Mouse (Mus musculus) heart, embryonic 16.5 days (tissue): ENCODE measurements around the gene Ap1ar. TPM values are rescaled to one million over a fixed set of nuclear protein-coding genes. Genes with fewer than 3 reads are reported as not detected.

Source experiments
- ATAC-seq: fragments of 200-750 bp; cut with Nextera tagmentation; replicated peaks from 2 replicates; pipeline ENCODE4 v1.8.0; 2017; ENCODE audit warnings: moderate number of reproducible peaks; ENCODE audit not compliant: insufficient read depth, low FRiP score; ENCODE audit errors: extremely low read depth
- H3K27ac ChIP-seq: fragments of 300-500 bp; sonication (generic); 2 replicates; pipeline ENCODE4 v1.5.1; 2014; ENCODE audit warnings: mild to moderate bottlenecking, low read length, control low read depth, moderate library complexity
- H3K27me3 ChIP-seq: fragments of 300-500 bp; sonication (generic); 2 replicates; pipeline ENCODE4 v1.6.1; 2014; ENCODE audit warnings: low read length, mixed read lengths; ENCODE audit not compliant: control insufficient read depth, insufficient read depth
- H3K36me3 ChIP-seq: fragments of 300-500 bp; sonication (generic); 2 replicates; pipeline ENCODE4 v1.6.1; 2014; ENCODE audit not compliant: control insufficient read depth, insufficient read depth
- H3K4me1 ChIP-seq: fragments of 300-500 bp; sonication (generic); 2 replicates; pipeline ENCODE4 v1.6.1; 2014; ENCODE audit warnings: low read length, mixed read lengths; ENCODE audit not compliant: control insufficient read depth, insufficient read depth
- H3K4me2 ChIP-seq: fragments of 300-500 bp; sonication (generic); 2 replicates; pipeline ENCODE4 v1.6.1; 2014; ENCODE audit warnings: low read depth, mild to moderate bottlenecking, control low read depth, low read length
- H3K4me3 ChIP-seq: fragments of 300-500 bp; sonication (generic); 2 replicates; pipeline ENCODE4 v1.5.1; 2014; ENCODE audit warnings: mild to moderate bottlenecking, control low read depth, low read length
- H3K9ac ChIP-seq: fragments of 300-500 bp; sonication (generic); 2 replicates; pipeline ENCODE4 v1.6.1; 2014; ENCODE audit warnings: low read length, control low read depth
- H3K9me3 ChIP-seq: fragments of 300-500 bp; sonication (generic); replicated peaks from 2 replicates; pipeline ENCODE4 v1.6.1; 2016; ENCODE audit warnings: low read length; ENCODE audit not compliant: control insufficient read depth
- WGBS: fragments of 180-500 bp; shearing (Covaris S2); extraction: QIAGEN DNeasy Blood & Tissue Kit; methylation state at CpG from one replicate; pipeline ENCODE4 v1.1.7; 2014; 5-methylcytosine and 5-hydroxymethylcytosine counted together
- polyA plus RNA-seq: library from polyadenylated mRNA; unstranded; fragments of >200 nt; fragmentation: Nextera tagmentation; extraction: Ambion mirVana; gene quantifications from 2 replicates; pipeline ENCODE4 v1.2.1, GENCODE M21; 2015

Ap1ar gene
- polyA plus RNA-seq, 1 experiment from 2014 or later, result 31.6 TPM

- no peak overlapping the region for H3K4me2 ChIP-seq
- no peak overlapping the region for H3K4me3 ChIP-seq
- no peaks in the 10 kb centered on the region for H3K9me3 ChIP-seq
- H3K27me3 ChIP-seq, result peaks cover 7% of the 10 kb centered on the region; the same call in 1 of the 2 replicates
- H3K9ac ChIP-seq, result no peak overlapping the region
- WGBS, result 60% methylated on average over 8 of the region's 8 CpGs
- ATAC-seq, result no peak
- H3K36me3 ChIP-seq, result no peaks in the 10 kb centered on the region
- H3K4me1 ChIP-seq, result no peaks in the 10 kb centered on the region
- no peak overlapping the region for H3K27ac ChIP-seq
These were observed 74.9 kb downstream of the Ap1ar start for GRCm38 (mm10) chr3:127762403-127762802.

- Histone ChIP-seq H3K9ac (no peak overlapping the region), H3K4me1 (no peaks in the 10 kb centered on the region), H3K4me2 (no peak overlapping the region), H3K27ac (no peak overlapping the region), H3K9me3 (no peaks in the 10 kb centered on the region), H3K27me3 (peaks cover 7% of the 10 kb centered on the region; the same call in 1 of the 2 replicates), H3K36me3 (no peaks in the 10 kb centered on the region), H3K4me3 (no peak overlapping the region)
- 16% methylated on average over 8 of the region's 8 CpGs for WGBS
- no peak for ATAC-seq
These were observed 78.1 kb downstream of the Ap1ar start for GRCm38 (mm10) chr3:127759212-127759611.

- Histone ChIP-seq H3K27me3 (peaks cover 7% of the 10 kb centered on the region; the same call in 1 of the 2 replicates), H3K36me3 (no peaks in the 10 kb centered on the region)
- ATAC-seq, result no peak
These were observed 78.5 kb downstream of the Ap1ar start for GRCm38 (mm10) chr3:127758806-127759205.

DNA sequence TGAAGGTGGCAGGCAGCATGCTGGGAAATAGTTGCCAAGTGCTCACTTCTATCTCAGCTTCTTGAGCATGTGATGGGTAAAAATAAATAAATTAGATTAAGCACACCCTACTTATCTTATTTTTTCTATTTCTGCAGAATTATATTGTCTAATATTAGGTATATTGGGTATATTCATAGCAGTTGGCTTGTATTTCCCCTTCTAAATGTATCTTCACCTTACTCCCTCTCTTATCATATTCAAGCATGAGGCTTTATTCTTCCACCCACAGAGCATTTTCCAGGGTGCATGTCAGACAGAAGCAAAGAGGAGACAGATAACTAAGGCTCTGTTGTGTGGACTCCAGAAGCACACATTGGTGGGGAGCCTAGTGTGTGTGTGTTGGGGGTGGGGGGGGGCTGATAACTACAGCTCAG, 79.4 kb downstream of the Ap1ar start:
- Histone ChIP-seq H3K9me3 (no peaks in the 10 kb centered on the region), H3K27me3 (peaks cover 7% of the 10 kb centered on the region; the same call in 1 of the 2 replicates), H3K9ac (no peak overlapping the region), H3K4me2 (no peak overlapping the region), H3K36me3 (no peaks in the 10 kb centered on the region), H3K27ac (no peak overlapping the region), H3K4me3 (no peak overlapping the region), H3K4me1 (no peaks in the 10 kb centered on the region)
- ATAC-seq, result no peak

More at GRCm38 (mm10) chr3:127758806-127759205, 78.5 kb downstream of the Ap1ar start:
- Histone ChIP-seq H3K4me2 (no peak overlapping the region), H3K9ac (no peak overlapping the region), H3K27ac (no peak overlapping the region), H3K4me1 (no peaks in the 10 kb centered on the region), H3K9me3 (no peaks in the 10 kb centered on the region), H3K4me3 (no peak overlapping the region)
- 67% methylated on average over 4 of the region's 4 CpGs for WGBS

Other genes starting within 250 kb of the Ap1ar start
- gene Neurog2, start 204.4 kb downstream of the Ap1ar start, polyA plus RNA-seq, result not detected in 2 replicates
- 0.92 and 1.2 TPM in 2 replicates for gene Alpk1, start 57.0 kb downstream of the Ap1ar start, polyA plus RNA-seq
- gene Tifa, start 47.7 kb downstream of the Ap1ar start, polyA plus RNA-seq, result 3.1 and 4.0 TPM in 2 replicates
- 7.9 and 8.0 TPM in 2 replicates for gene Fam241a, start 58.8 kb upstream of the Ap1ar start, polyA plus RNA-seq